In the genomic region with DNA sequence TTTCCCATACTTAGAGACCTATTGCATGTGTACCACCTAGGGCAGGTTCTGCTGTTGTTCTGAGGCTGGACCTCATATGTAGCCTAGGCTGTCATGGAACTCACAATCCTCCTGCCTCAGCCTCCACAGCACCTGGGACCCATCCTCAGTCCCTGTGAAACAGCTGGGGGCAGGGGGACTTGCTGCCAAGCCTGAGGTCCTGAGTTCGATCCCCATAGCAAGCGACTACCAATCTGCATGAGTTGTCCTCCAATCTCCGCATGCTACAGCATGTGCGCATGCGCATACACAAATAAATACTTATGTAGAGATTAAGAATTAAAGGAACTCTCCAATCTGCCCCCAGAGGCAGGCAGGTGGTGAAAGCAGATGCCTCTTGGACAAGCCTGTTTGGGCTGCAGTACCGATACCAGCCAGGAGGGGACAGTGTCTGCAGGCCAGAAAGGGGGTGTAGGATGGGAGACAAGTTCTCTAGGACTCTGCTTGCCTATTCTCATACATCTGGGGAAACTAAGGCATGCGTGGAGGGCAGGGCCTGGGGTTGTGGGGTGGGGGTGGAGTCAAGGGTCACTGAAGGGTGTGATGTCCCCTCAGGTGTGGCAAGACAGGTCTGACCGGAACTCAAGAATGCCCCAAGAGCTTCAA, we compare ENCODE assay signal across 7 mouse cellular contexts. TPM values are rescaled to one million over a fixed set of nuclear protein-coding genes. Genes with fewer than 3 reads are reported as not detected.
DNase-seq lines count a peak whose midpoint lies in the region; ATAC-seq and TF ChIP-seq lines count a peak whose summit lies in the region.

No protein-coding gene starts in this region.

- no peak overlapping the region for H3K9ac ChIP-seq in liver, embryonic 12.5 days
- no peak overlapping the region for H3K9ac ChIP-seq in kidney, postnatal 0 days (ENCODE audit: low read depth, low read length)

- peak; percentile 79 for DNase-seq in liver
- peak; percentile 66 for DNase-seq in MN1 (ENCODE audit: low spot score)
- peak; percentile 72 for DNase-seq in cerebellum, adult 8-10 months
- DNase-seq in kidney, postnatal 0 days (ENCODE audit: low spot score), result peak; percentile 44
- peak; percentile 69 for DNase-seq in retina, postnatal 1 day
- no peak for DNase-seq in layer of hippocampus, adult 8-10 months (ENCODE audit: low spot score in 2 of 2)

- H3K27me3 ChIP-seq in liver, embryonic 12.5 days (replicated peaks), result peaks cover 66% of the 10 kb centered on the region
- 0 out of 2 replicates have a peak, but pooled peaks cover 2% of the 10 kb centered on the region for H3K27me3 ChIP-seq in kidney, postnatal 0 days (ENCODE audit: insufficient read depth, low read length)

- ATAC-seq in liver, embryonic 12.5 days, result no peak
- ATAC-seq in kidney, postnatal 0 days (replicated peaks; ENCODE audit: low FRiP score, low read depth), result no peak

- no peak overlapping the region for H3K4me2 ChIP-seq in liver, embryonic 12.5 days
- H3K4me2 ChIP-seq in kidney, postnatal 0 days (ENCODE audit: low read length), result peak overlapping the region; percentile 18; the same call in 1 of the 2 replicates

- TF ChIP-seq CTCF in kidney, postnatal 0 days (IDR thresholded peaks at IDR 0.05; ENCODE audit: low read depth), result peak; percentile 85

- no peaks in the 10 kb centered on the region for H3K36me3 ChIP-seq in liver, embryonic 12.5 days
- H3K36me3 ChIP-seq in kidney, postnatal 0 days (ENCODE audit: insufficient read depth, low read length), result no peaks in the 10 kb centered on the region

- peaks cover 66% of the 10 kb centered on the region for H3K4me1 ChIP-seq in liver, embryonic 12.5 days
- H3K4me1 ChIP-seq in kidney, postnatal 0 days (replicated peaks; ENCODE audit: insufficient read depth, low read length), result peaks cover 5% of the 10 kb centered on the region; the same call in 1 of the 2 replicates

- H3K9me3 ChIP-seq in liver, embryonic 12.5 days (replicated peaks), result no peaks in the 10 kb centered on the region
- no peaks in the 10 kb centered on the region for H3K9me3 ChIP-seq in kidney, postnatal 0 days (replicated peaks; ENCODE audit: low read length)

- WGBS in liver, embryonic 12.5 days (ENCODE audit: insufficient replicate concordance), result 55% methylated on average over 8 of the region's 8 CpGs
- WGBS in kidney, postnatal 0 days, result 67% methylated on average over 8 of the region's 8 CpGs

- no peak overlapping the region for H3K4me3 ChIP-seq in liver, embryonic 12.5 days
- no peak overlapping the region for H3K4me3 ChIP-seq in kidney, postnatal 0 days (replicated peaks; ENCODE audit: low read depth, low read length)

- H3K27ac ChIP-seq in liver, embryonic 12.5 days, result no peak overlapping the region
- no peak overlapping the region for H3K27ac ChIP-seq in kidney, postnatal 0 days

RNA-seq across cellular contexts. Expression of gene Tjp3, which starts 3.7 kb away (rescaled TPM):
- 1.1 and 1.3 TPM in 2 replicates for polyA plus RNA-seq in liver, embryonic 12.5 days (2016; fragmentation: Nextera tagmentation; extraction: Ambion mirVana)
- polyA plus RNA-seq in kidney, postnatal 0 days (2015; fragmentation: Nextera tagmentation; extraction: Ambion mirVana), result 19.0 and 19.1 TPM in 2 replicates
- 1 to 10 TPM in 2 of 4 experiments, under 1 TPM in 2; 0.73 to 1.2 (median 0.90) TPM for total RNA-seq in layer of hippocampus, adult 8-10 months (2022)

RNA-seq across cellular contexts. Expression of gene Pip5k1c, which starts 5.1 kb away (rescaled TPM):
- polyA plus RNA-seq in liver, embryonic 12.5 days (2016; fragmentation: Nextera tagmentation; extraction: Ambion mirVana), result 27.8 and 29.0 TPM in 2 replicates
- polyA plus RNA-seq in kidney, postnatal 0 days (2015; fragmentation: Nextera tagmentation; extraction: Ambion mirVana), result 37.8 and 39.3 TPM in 2 replicates
- total RNA-seq in layer of hippocampus, adult 8-10 months (2022), result 100 to 1,000 TPM; 267 to 303 (median 296) TPM

RNA-seq across cellular contexts. Expression of gene Apba3, which starts 20.9 kb away (rescaled TPM):
- polyA plus RNA-seq in liver, embryonic 12.5 days (2016; fragmentation: Nextera tagmentation; extraction: Ambion mirVana), result 27.3 and 30.4 TPM in 2 replicates
- polyA plus RNA-seq in kidney, postnatal 0 days (2015; fragmentation: Nextera tagmentation; extraction: Ambion mirVana), result 55.7 and 60.5 TPM in 2 replicates
- 10 to 100 TPM; 32.0 to 45.0 (median 39.1) TPM for total RNA-seq in layer of hippocampus, adult 8-10 months (2022)

RNA-seq across cellular contexts. Expression of gene Mrpl54, which starts 20.9 kb away (rescaled TPM):
- polyA plus RNA-seq in liver, embryonic 12.5 days (2016; fragmentation: Nextera tagmentation; extraction: Ambion mirVana), result 152 and 156 TPM in 2 replicates
- polyA plus RNA-seq in kidney, postnatal 0 days (2015; fragmentation: Nextera tagmentation; extraction: Ambion mirVana), result 259 and 283 TPM in 2 replicates
- 10 to 100 TPM; 32.5 to 49.5 (median 40.8) TPM for total RNA-seq in layer of hippocampus, adult 8-10 months (2022)

RNA-seq across cellular contexts. Expression of gene Cactin, which starts 33.3 kb away (rescaled TPM):
- 52.9 and 55.1 TPM in 2 replicates for polyA plus RNA-seq in liver, embryonic 12.5 days (2016; fragmentation: Nextera tagmentation; extraction: Ambion mirVana)
- polyA plus RNA-seq in kidney, postnatal 0 days (2015; fragmentation: Nextera tagmentation; extraction: Ambion mirVana), result 24.5 and 26.4 TPM in 2 replicates
- 10 to 100 TPM; 28.2 to 31.3 (median 30.2) TPM for total RNA-seq in layer of hippocampus, adult 8-10 months (2022)

Comparison
In these comparisons a context has a peak if more than half of its experiments do, and no peak if none do; other contexts are left out.
1. DNase-seq: peak in liver (single experiment), MN1 (single experiment), cerebellum, adult 8-10 months (single experiment), kidney, postnatal 0 days (single experiment) and retina, postnatal 1 day (single experiment); none in layer of hippocampus, adult 8-10 months (0 of 2).